Mouse (Mus musculus): ENCODE data around the gene Ythdf1.

DNA sequence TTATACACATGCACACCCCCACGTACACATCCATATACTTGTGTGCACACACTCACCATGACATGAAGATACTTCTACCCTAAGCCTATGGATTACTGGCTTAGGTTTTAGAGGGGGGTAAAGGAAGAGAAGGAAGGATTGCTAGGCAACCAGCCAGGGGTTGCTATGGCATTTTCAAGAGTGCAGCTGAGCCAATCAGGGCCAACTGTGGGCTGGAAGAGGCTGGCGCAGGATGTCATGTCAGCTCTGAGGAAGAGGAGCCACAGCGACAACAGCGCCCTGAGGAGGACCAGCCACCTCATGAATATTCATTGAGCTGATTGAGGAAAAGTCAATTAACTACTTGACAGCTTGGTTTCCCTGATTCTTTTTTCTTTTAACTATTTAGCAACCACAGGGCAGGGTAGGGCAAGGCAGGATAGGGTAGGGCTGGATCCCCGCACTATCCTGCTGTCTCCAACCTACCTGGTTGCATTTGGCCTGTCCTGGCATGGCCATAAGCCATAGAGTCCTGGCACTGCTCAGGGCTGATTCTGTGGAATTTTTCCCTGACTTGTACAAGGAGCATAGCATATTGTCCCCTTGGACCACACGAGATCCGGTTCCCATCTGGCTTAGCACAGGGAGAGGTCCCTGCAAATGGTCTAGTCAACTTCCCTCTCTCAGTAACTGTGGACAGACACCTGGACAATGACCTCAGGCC, 41.2 kb downstream of the Ythdf1 start:
- TF ChIP-seq CTCF (conservative IDR thresholded peaks at IDR 0.05; ENCODE audit: insufficient read depth, insufficient read length, low read depth, low read length): no peak
- no peak for TF ChIP-seq POLR2A (IDR thresholded peaks at IDR 0.05; ENCODE audit: low read depth, low read length)

Measured in kidney, adult 2 months (tissue).